Mouse (Mus musculus) lung, embryonic 15.5 days (tissue): Measurements from ENCODE around the gene Trim58. TPM values are rescaled to one million over a fixed set of nuclear protein-coding genes. Genes with fewer than 3 reads are reported as not detected.

Experiments used
- ATAC-seq: fragments of 200-750 bp; cut with Nextera tagmentation; 2 replicates; pipeline ENCODE4 v1.8.0; 2017; ENCODE audit warnings: moderate number of reproducible peaks, borderline replicate concordance; ENCODE audit not compliant: low FRiP score, low TSS enrichment; ENCODE audit errors: extremely low read depth
- H3K27ac ChIP-seq: fragments of 300-500 bp; sonication (generic); 2 replicates; pipeline ENCODE4 v1.5.1; 2015; ENCODE audit warnings: moderate library complexity, mild to moderate bottlenecking, inconsistent platforms
- H3K27me3 ChIP-seq: fragments of 300-500 bp; sonication (generic); 2 replicates; pipeline ENCODE4 v1.6.1; 2015; ENCODE audit warnings: inconsistent platforms
- H3K36me3 ChIP-seq: fragments of 300-500 bp; sonication (generic); 2 replicates; pipeline ENCODE4 v1.6.1; 2015; ENCODE audit warnings: inconsistent platforms
- H3K4me1 ChIP-seq: fragments of 300-500 bp; sonication (generic); 2 replicates; pipeline ENCODE4 v1.6.1; 2015; ENCODE audit warnings: inconsistent platforms
- H3K4me2 ChIP-seq: fragments of 300-500 bp; sonication (generic); 2 replicates; pipeline ENCODE4 v1.6.1; 2015; ENCODE audit warnings: inconsistent platforms, mild to moderate bottlenecking, moderate library complexity
- H3K4me3 ChIP-seq: fragments of 300-500 bp; sonication (generic); 2 replicates; pipeline ENCODE4 v1.5.1; 2015; ENCODE audit warnings: mild to moderate bottlenecking, inconsistent platforms
- H3K9ac ChIP-seq: fragments of 300-500 bp; sonication (generic); 2 replicates; pipeline ENCODE4 v1.6.1; 2015; ENCODE audit warnings: inconsistent platforms
- H3K9me3 ChIP-seq: fragments of 300-500 bp; sonication (generic); 2 replicates; pipeline ENCODE4 v1.6.1; 2016; ENCODE audit warnings: inconsistent platforms
- WGBS: fragments of 180-500 bp; shearing (Covaris S2); methylation state at CpG from one replicate; pipeline ENCODE4 v1.1.7; 2015; 5-methylcytosine and 5-hydroxymethylcytosine counted together
- polyA plus RNA-seq: library from polyadenylated mRNA; unstranded; fragments of >200 nt; fragmentation: Nextera tagmentation; extraction: Ambion mirVana; gene quantifications from 2 replicates; pipeline ENCODE4 v1.2.1, GENCODE M21; 2015

Trim58 gene
- polyA plus RNA-seq, 1 experiment from 2014 or later = 0.11 TPM

- Histone ChIP-seq H3K27me3 (no peaks in the 10 kb centered on the region), H3K4me2 (no peak overlapping the region), H3K9me3 (no peaks in the 10 kb centered on the region), H3K4me1 (no peaks in the 10 kb centered on the region), H3K9ac (no peak overlapping the region), H3K4me3 (no peak overlapping the region), H3K36me3 (no peaks in the 10 kb centered on the region), H3K27ac (no peak overlapping the region)
- no peak for ATAC-seq
Observed at GRCm38 (mm10) chr11:58669252-58669651, 29.0 kb downstream of the Trim58 start.

DNA sequence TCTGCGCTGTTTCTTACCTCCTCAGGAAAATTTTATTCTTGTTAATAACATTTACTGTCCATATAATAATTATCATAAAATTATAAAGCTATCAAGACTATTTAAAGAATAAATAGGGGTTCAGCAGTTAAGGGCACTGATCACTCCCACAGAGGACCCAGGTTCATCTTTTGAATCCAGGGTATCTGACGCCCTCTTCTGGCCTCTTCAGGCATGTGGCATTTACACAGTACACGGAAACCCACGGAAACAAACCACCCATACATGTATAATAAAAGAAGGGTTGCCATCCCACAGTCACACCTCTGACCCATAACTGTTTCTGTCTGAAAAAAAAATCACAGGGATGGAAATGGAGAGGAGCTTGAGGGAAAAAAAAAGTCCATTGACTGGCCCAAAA lies 31.6 kb downstream of the Trim58 start:
- no peaks in the 10 kb centered on the region for H3K27me3 ChIP-seq
- H3K4me3 ChIP-seq = no peak overlapping the region
- no peak overlapping the region for H3K9ac ChIP-seq
- no peaks in the 10 kb centered on the region for H3K4me1 ChIP-seq
- no peaks in the 10 kb centered on the region for H3K36me3 ChIP-seq
- H3K9me3 ChIP-seq = no peaks in the 10 kb centered on the region
- H3K4me2 ChIP-seq = no peak overlapping the region
- H3K27ac ChIP-seq = no peak overlapping the region
- no peak for ATAC-seq
- WGBS = 53% methylated on average over 4 of the region's 4 CpGs

DNA sequence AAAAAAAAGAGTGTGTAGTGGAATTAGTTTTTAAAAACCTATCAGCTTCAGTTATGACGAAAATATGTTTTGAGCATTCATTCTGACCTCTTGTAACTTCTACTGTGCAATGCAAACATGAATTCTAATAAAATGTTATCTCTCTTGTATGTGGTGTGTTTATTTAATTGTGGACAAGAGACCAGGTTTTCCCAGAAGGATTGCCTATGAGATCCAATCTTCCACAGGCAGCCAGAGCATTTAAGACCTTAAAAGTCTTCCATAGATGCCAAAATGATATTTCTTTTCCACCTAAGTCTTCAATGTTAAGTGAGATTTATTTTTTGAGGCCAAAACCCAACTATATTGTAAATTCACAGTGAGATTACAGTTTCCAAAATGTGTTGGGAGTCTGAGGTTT lies 40.5 kb downstream of the Trim58 start, which contains the start of gene Olfr320:
Gene Olfr320 (plus strand): TSS at position 301 of the 400 bp plus-strand sequence.
- Histone ChIP-seq H3K27ac (no peak within 1 kb of the TSS), H3K27me3 (no peaks in the 10 kb centered on the region), H3K4me3 (no peak within 1 kb of the TSS), H3K9me3 (no peaks in the 10 kb centered on the region), H3K9ac (no peak within 1 kb of the TSS), H3K4me2 (no peak within 1 kb of the TSS), H3K4me1 (no peaks in the 10 kb centered on the region), H3K36me3 (no peaks in the 10 kb centered on the region)
- 66% methylated on average over 1 of the region's 1 CpGs for WGBS
- ATAC-seq = no peak

DNA sequence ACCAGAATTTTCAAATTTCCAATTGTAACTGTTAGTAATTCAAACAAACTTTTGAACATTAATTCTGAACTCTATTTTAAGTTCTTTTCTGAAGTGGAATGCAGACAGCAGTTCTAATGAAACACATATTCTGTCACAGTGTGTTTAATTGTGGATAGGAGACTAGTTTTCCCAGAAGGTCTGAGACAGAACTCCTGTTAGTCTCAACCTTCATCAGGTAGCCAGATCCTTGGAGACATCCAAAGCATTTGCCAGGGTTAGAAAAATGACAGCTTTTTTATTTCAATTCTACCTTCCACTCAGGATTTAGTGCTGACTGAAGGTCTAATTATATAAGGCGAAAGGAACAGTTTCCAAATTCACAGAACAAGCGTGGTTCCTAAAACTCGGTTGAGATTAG lies 58.6 kb downstream of the Trim58 start, which contains the start of gene Olfr319:
Gene Olfr319 (plus strand): TSS at position 301 of the 400 bp plus-strand sequence.
- Histone ChIP-seq H3K36me3 (no peaks in the 10 kb centered on the region), H3K9ac (no peak within 1 kb of the TSS), H3K27me3 (no peaks in the 10 kb centered on the region), H3K4me2 (no peak within 1 kb of the TSS), H3K4me3 (no peak within 1 kb of the TSS), H3K9me3 (no peaks in the 10 kb centered on the region), H3K27ac (no peak within 1 kb of the TSS), H3K4me1 (no peaks in the 10 kb centered on the region)
- no peak for ATAC-seq
- 80% methylated on average over 3 of the region's 3 CpGs for WGBS

Other genes starting within 250 kb of the Trim58 start
- not detected in 2 replicates for gene 1810065E05Rik, start 219.4 kb upstream of the Trim58 start, polyA plus RNA-seq
- gene Gm12253, start 207.9 kb upstream of the Trim58 start, polyA plus RNA-seq = not detected in 2 replicates
- not detected in 2 replicates for gene Lypd9, start 187.5 kb upstream of the Trim58 start, polyA plus RNA-seq
- not detected in 2 replicates for gene Olfr30, start 178.2 kb upstream of the Trim58 start, polyA plus RNA-seq
- not detected in 2 replicates for gene Olfr332, start 147.9 kb upstream of the Trim58 start, polyA plus RNA-seq
- gene Olfr331, start 137.9 kb upstream of the Trim58 start, polyA plus RNA-seq = not detected in 2 replicates
- gene Olfr330, start 105.6 kb upstream of the Trim58 start, polyA plus RNA-seq = not detected in 2 replicates
- not detected in 2 replicates for gene Olfr329-ps, start 94.0 kb upstream of the Trim58 start, polyA plus RNA-seq
- not detected in 2 replicates for gene Olfr328, start 84.8 kb upstream of the Trim58 start, polyA plus RNA-seq
- gene Olfr224, start 69.9 kb upstream of the Trim58 start, polyA plus RNA-seq = not detected in 2 replicates
- gene Olfr325, start 62.7 kb upstream of the Trim58 start, polyA plus RNA-seq = not detected in 2 replicates
- gene Olfr324, start 45.4 kb upstream of the Trim58 start, polyA plus RNA-seq = not detected in 2 replicates
- not detected in 2 replicates for gene 2210407C18Rik, start 24.4 kb upstream of the Trim58 start, polyA plus RNA-seq
- not detected in 2 replicates for gene Olfr323, start 10.0 kb upstream of the Trim58 start, polyA plus RNA-seq
- gene Olfr322, start 18.3 kb downstream of the Trim58 start, polyA plus RNA-seq = not detected in 2 replicates
- gene Olfr320, start 40.6 kb downstream of the Trim58 start, polyA plus RNA-seq = not detected in 2 replicates
- not detected in 2 replicates for gene Olfr319, start 58.7 kb downstream of the Trim58 start, polyA plus RNA-seq
- not detected in 2 replicates for gene Olfr318, start 83.5 kb downstream of the Trim58 start, polyA plus RNA-seq
- not detected in 2 replicates for gene Olfr317, start 98.7 kb downstream of the Trim58 start, polyA plus RNA-seq
- gene Olfr316, start 112.3 kb downstream of the Trim58 start, polyA plus RNA-seq = not detected in 2 replicates
- not detected in 2 replicates for gene Olfr315, start 132.7 kb downstream of the Trim58 start, polyA plus RNA-seq
- gene Olfr314, start 142.5 kb downstream of the Trim58 start, polyA plus RNA-seq = not detected in 2 replicates
- 4.5 and 5.7 TPM in 2 replicates for gene Fam183b, start 161.5 kb downstream of the Trim58 start, polyA plus RNA-seq
- not detected in 2 replicates for gene Olfr313, start 174.5 kb downstream of the Trim58 start, polyA plus RNA-seq
- not detected in 2 replicates for gene Olfr312, start 188.8 kb downstream of the Trim58 start, polyA plus RNA-seq
- not detected in 2 replicates for gene Olfr311, start 198.8 kb downstream of the Trim58 start, polyA plus RNA-seq
- gene Gm12258, start 206.7 kb downstream of the Trim58 start, polyA plus RNA-seq = 8.1 and 8.9 TPM in 2 replicates
- 7.6 and 7.9 TPM in 2 replicates for gene 2810021J22Rik, start 226.8 kb downstream of the Trim58 start, polyA plus RNA-seq